Mouse (Mus musculus) inflammation-experienced regulatory T-cells, adult 6 months (primary cell): ENCODE measurements around the gene Hspb1. TPM values are rescaled to one million over a fixed set of nuclear protein-coding genes. Genes with fewer than 3 reads are reported as not detected.

Experiments
- ATAC-seq: one replicate; pipeline ENCODE4 v1.8.0; 2017
- polyA plus RNA-seq, 3 experiments: library from polyadenylated mRNA; unstranded; fragments of 100-300 nt; shearing (Covaris generic); gene quantifications; one replicate each; pipeline ENCODE4 v1.2.1; 2017

Gene Hspb1
- polyA plus RNA-seq, 3 experiments from 2014 or later: 0.82 TPM; not detected in 2

- no peak for ATAC-seq
Observed at GRCm38 (mm10) chr5:135888405-135889215, 891 bp downstream of the Hspb1 start.

DNA sequence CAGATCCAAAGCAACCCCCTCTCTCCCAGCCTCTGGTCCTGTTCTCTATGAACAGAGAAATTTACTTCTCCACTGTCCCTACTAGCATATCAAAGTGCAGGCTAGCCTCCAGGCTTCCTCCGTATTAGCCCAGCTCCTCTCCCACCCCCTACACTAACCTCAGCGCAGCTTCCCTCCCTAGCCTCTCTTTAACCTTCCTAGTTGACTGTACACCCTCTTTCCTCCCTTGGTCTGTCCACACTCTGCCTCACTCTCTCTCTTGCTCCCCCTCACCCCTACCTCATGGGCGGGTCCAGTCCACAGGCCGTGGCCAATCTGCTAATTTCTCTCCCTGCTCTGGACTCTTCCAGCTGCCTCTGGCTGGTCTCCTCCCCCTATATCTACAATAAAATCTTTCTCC lies 2.6 kb downstream of the Hspb1 start:
- no peak for ATAC-seq

DNA sequence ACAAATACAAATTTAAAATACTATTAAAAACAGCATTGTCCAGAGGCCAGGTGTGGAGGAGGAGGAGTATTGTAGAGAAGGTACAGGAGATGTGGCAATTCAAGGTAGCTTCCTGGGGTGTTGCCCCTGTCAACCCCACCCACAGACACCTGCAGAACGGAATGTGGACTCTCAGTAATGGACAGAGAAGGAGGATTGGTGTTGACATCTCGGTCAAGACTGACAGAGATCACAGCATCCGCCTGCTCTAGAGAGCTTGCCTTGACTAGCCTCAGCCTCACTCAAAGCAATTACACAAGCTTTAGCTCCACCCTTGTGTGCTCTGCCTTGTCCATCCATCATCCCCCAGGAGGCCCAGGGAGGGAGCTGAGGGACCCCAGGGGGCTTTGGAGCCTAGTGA lies 3.2 kb downstream of the Hspb1 start:
- ATAC-seq: no peak

DNA sequence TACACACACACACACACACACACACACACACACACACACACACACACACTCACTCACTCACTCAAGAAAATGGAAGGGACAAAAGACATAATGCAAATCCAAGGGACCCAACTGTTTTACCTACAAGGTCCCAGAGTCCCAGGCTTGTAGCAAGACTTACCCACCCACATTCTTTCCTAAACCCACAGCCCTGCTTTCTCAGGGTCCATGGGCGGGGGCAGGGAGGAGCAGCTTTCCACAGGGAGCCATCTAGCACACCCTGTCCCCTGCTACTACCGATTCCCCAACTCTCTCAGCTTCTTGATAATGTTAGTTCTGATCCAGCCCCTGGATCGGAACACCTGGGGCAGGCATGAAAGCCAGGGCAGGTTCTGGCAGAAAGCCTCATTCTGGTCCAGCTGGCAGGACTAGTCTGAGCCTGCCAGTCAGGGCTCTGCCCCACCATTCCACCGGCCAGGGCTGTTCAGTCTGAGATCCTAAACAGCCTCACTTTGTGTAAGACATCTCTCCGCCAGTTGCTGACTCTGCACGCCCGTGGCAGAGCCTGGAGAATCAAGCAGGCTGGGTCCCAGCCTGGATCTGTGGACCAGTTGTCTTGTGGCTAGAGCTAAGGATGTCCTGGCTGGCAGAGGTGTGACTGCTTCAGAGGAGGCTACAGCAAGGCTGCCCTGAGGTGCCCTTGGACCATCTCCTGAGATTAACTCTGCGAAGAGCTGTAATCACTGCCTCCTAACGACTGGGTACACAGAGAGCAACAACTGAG lies 5.1 kb downstream of the Hspb1 start:
- ATAC-seq: no peak

- ATAC-seq: no peak
Observed at GRCm38 (mm10) chr5:135894958-135895357, 7.2 kb downstream of the Hspb1 start.

- ATAC-seq: no peak
Observed at GRCm38 (mm10) chr5:135898028-135898427, 10.3 kb downstream of the Hspb1 start.

DNA sequence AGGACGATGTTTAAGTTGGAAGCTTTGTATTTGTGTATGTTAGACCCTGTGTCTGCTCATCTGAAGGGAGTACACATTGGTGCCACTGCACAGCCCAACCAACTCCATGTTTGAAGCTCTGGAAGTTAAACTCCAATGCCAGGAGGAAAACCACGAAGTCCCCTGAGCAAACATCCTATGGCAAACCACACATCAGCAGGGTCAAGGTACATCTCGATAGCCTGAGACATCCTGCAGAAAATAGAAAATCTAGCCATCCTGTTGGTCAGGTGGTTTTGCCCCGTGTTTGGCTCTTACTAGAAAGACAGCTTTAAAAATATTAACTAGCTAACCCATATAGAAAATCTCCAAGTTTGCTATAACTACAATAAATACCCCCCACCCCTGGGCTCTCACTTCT lies 11.3 kb downstream of the Hspb1 start:
- ATAC-seq: no peak

DNA sequence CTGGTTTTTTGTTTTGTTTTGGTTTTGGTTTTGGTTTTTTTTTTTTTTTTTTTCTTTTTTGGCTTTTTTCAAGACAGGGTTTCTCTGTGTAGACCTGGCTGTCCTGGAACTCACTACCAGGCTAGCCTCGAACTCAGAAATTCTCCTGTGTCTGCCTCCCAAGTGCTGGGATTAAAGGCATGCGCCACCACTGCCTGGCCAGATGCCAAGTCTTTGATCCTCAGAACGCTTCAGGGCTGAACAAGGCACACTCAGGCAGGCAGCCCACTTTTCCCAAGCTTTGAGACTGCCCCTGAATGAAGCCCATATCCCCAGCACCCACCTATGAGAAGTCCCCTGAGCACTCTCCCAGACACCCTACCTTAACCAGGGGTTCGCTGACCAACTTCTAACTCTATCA lies 12.1 kb downstream of the Hspb1 start:
- no peak for ATAC-seq

- ATAC-seq: no peak
Observed at GRCm38 (mm10) chr5:135900701-135901100, 13.0 kb downstream of the Hspb1 start.

DNA sequence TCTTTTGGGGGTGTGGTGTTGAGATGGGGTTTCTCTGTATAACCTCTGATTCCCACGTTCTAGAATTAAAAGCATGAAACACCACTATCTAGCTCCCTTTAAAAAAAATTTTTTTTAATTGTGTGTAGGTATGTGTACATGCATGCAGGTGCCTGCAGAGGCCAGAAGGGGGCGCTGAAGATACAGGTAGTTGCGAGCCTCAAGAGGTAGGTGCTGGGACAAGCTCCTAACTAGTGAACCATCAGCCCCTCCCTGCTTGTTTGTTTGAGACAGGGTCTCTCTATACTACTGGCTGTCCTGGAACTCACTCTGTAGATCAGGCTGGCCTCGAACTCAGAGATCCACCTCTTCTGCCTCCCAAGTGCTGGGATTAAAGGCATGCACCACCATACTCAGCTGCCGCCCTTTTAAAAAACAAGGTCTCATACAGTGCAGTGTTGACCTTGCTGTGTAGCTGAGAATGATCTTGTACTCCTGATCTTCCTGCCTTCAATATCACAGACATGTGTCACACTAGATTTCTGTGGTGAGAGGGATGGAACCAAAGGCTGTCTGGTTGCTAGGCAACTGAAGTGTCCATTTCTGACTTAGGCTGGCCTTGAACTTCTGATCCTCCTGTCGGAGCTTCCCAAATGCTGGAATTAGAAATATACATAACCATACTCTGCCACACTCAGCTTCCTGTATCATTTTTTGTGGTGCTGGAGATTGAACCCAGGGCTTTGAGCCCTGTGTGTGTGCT lies 13.8 kb downstream of the Hspb1 start:
- ATAC-seq: no peak

DNA sequence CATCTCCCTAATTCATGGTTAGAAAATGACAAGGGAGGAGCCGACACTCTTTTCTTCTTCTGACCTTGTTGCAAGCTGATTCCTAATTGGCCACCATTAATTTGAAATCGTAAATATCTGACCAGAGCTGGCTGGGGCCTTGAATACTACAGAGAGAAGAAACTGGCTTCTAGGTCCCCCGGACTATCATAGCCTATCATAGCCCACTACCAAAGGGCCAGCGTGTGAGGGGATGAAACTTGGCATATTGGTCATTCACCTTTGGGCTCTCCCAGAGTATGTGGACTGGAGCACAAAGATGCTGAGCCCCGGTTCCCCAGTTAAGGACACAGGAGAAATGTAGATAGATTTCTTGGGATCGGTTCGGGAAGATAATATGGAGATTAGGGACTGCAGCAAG lies 15.3 kb downstream of the Hspb1 start:
- ATAC-seq: no peak

GRCm38 (mm10) chr5:135903551-135904151 lies 15.9 kb downstream of the Hspb1 start:
- no peak for ATAC-seq

- ATAC-seq: no peak
Observed at GRCm38 (mm10) chr5:135904259-135904658, 16.5 kb downstream of the Hspb1 start.

DNA sequence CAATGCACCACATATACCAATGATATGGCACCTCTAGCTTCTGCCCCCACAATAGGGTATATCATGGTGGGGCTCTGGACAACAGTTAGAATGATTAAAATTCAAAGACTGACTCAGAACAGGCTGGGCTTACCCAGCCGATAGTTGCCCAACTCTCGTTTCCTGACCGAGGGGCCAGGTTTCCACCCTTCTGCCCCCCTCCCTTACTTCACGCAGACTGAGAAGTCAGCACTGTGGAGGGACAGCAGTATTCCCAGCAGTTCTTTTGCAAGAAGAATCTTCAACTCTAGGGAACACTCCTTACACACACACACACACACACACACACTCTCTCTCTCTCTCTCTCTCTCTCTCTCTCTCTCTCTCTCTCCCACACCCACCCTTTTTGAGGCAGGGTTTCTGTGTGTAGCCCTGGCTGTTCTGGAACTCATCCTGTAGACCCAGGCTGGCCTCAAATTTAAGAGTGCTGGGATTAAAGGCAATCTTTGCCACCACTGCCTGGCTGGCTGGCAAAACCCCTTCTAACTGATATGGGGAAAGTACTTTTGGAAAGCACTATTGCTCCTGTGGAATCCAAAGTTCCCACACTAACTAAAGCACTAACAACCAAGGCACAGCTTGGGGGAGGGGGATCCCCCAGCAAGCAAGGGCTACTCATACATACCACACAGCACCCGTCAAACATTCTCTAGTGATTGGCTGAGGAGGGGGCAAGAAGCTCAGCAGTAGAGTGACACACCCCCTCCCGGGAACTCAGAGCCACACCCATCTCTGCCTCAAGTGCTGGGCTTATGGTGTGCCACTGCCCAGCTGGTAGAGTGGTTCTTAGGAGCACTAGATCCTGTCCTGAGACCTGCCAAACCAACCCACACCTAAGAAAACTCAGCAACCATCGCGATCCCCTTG lies 17.9 kb downstream of the Hspb1 start:
- ATAC-seq: no peak

DNA sequence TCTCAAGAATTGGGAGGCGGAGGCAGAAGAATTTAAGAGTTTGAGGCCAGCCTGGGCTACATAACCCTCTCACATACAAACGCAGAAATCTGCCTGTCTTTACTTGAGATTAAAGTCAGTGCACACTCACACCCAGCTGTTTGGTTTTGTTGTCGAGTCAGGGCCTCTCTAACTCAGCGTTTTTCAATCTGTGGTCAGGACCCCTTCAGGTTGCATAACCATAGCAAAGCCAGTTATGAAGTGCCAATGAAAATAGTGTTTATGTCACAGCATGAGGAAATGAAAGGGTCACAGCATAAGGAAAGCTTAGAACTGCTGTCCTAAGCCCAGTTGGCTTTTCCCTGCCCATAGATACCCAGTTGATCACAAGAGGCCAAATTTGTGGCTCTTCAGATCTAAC lies 19.1 kb downstream of the Hspb1 start:
- ATAC-seq: no peak

- no peak for ATAC-seq
Observed at GRCm38 (mm10) chr5:135907256-135907655, 19.5 kb downstream of the Hspb1 start.

DNA sequence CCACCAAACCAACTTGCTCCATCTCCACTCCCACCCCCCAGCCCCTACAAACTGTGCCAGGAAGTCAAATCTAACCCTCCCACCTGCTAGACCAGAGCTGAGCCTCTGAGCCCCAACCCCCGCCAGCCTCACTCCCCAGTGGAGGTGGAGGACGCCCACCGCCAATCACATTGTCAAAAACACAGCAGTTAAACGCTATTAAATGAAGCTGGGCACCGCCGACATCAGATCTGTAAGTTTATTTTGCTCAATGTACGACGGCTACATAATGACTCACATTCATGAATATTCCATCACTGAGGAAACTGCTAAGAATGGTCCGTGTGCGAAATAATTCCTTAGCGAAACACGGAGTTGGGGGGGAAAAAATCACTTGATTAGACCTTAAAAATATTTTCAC lies 20.5 kb downstream of the Hspb1 start:
- no peak for ATAC-seq

DNA sequence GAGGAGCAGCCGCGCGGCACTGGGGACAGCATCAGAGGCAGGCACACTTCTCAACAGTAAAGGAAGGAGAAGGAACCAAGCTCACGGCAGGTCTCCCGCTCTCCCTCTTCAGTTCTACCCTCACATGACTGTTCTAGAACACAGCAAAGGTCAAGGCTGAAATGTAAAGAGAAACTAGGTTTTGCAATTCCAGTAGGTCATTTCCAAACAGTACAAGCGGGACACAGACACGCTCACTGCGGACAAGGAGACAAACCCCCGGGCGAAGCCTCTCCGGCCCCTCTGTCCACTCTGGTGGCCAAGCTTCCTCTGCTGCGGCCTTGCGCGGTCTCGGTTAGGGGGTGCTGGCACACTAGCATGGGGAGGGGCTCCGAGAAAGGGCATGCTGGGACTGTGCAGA lies 21.3 kb downstream of the Hspb1 start:
- no peak for ATAC-seq

DNA sequence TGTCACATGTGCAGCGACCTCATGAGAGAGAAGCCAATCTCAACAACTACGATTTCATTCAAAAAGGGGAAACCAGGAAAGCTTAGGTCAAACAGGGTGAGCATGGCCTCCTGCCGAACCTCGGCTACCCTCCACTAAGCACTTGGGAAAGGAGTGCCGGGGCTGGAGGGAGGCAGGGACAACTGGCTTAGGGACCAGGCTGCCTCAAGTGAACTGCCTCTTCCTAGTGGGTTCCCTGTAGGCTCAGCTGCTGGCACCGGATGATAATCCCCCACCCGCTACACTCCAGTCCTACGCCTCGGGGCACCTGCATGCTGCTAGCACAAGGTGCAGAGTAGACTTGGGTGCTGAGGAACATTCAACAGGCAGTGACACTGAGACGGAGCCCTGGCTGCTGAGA lies 21.9 kb downstream of the Hspb1 start:
- ATAC-seq: no peak

DNA sequence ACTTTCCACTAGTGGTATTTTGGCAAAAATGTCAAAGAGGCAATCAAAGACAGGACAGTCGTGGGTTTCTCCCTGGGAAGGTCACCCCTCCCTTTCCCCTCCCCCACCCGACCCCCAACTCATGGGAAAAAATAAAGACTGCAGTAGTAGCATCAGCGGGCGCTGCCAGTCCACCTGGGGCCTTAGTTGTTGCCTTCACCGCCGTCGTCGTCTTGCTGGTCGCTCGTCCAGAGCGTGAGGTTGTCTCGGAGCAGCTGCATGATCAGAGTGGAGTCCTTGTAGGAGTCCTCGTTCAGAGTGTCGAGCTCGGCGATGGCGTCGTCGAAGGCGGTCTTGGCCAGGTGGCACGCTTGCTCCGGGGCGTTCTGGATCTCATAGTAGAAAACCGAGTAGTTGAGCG lies 23.1 kb downstream of the Hspb1 start:
- no peak for ATAC-seq

GRCm38 (mm10) chr5:135911633-135912220 lies 24.0 kb downstream of the Hspb1 start:
- no peak for ATAC-seq

DNA sequence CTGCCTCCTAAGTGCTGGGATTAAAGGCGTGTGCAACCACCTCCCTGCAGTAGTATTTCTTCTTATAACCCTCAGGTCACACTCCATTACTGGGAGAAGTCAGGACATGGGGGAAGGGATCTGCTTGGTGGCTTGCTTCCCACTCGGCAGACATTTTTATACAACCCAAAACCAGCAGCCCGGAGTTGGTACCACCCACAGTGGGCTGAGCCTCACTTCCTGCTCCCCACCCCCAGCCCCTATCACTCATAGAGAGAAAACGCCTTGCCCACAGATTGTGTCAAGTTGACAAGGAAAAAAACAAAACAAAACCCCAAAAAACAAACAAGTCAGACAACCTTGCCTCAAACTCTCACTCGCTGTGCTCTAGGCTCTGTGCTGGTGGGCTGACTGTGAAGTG lies 25.5 kb downstream of the Hspb1 start:
- peak; percentile 92 for ATAC-seq
